Mouse (Mus musculus): ENCODE results near the gene Engase. TPM values are rescaled to one million over a fixed set of nuclear protein-coding genes. Genes with fewer than 3 reads are reported as not detected.

Gene Engase
- polyA plus RNA-seq, 1 experiment from 2014 or later = 5.0 TPM

GRCm38 (mm10) chr11:118512257-118512910 is 35.8 kb downstream of the Engase start:
- Histone ChIP-seq H3K9me3 (no peaks in the 10 kb centered on the region), H3K4me3 (no peak overlapping the region), H3K27ac (replicated peaks) (no peak overlapping the region), H3K4me1 (peaks cover 13% of the 10 kb centered on the region), H3K36me3 (no peaks in the 10 kb centered on the region), H3K9ac (no peak overlapping the region), H3K27me3 (replicated peaks) (peaks cover 78% of the 10 kb centered on the region), H3K4me2 (0 out of 2 replicates have a peak overlapping the region, but pooled peaks have one; percentile 16)
- ATAC-seq (ENCODE audit: extremely low read depth, insufficient number of reproducible peaks, low FRiP score, low TSS enrichment) = no peak
- WGBS = 47% methylated on average over 15 of the region's 15 CpGs

GRCm38 (mm10) chr11:118517924-118518323 is 41.3 kb downstream of the Engase start:
- Histone ChIP-seq H3K4me2 (no peak overlapping the region), H3K4me3 (no peak overlapping the region), H3K27me3 (replicated peaks) (peaks cover 50% of the 10 kb centered on the region), H3K9ac (no peak overlapping the region), H3K36me3 (no peaks in the 10 kb centered on the region), H3K27ac (replicated peaks) (no peak overlapping the region), H3K9me3 (no peaks in the 10 kb centered on the region), H3K4me1 (no peaks in the 10 kb centered on the region)
- WGBS = 72% methylated on average over 7 of the region's 7 CpGs
- no peak for ATAC-seq (ENCODE audit: extremely low read depth, insufficient number of reproducible peaks, low FRiP score, low TSS enrichment)

GRCm38 (mm10) chr11:118518743-118519142 is 42.1 kb downstream of the Engase start:
- ATAC-seq (ENCODE audit: extremely low read depth, insufficient number of reproducible peaks, low FRiP score, low TSS enrichment) = no peak
- no peak overlapping the region for H3K4me2 ChIP-seq
- H3K9ac ChIP-seq = no peak overlapping the region
- no peaks in the 10 kb centered on the region for H3K9me3 ChIP-seq
- H3K36me3 ChIP-seq = no peaks in the 10 kb centered on the region
- no peaks in the 10 kb centered on the region for H3K4me1 ChIP-seq
- no peak overlapping the region for H3K4me3 ChIP-seq
- WGBS = 53% methylated on average over 7 of the region's 7 CpGs
- no peak overlapping the region for H3K27ac ChIP-seq (replicated peaks)
- peaks cover 46% of the 10 kb centered on the region for H3K27me3 ChIP-seq (replicated peaks)

GRCm38 (mm10) chr11:118520251-118520650 is 43.6 kb downstream of the Engase start:
- Histone ChIP-seq H3K9me3 (no peaks in the 10 kb centered on the region), H3K4me1 (no peaks in the 10 kb centered on the region), H3K4me3 (no peak overlapping the region), H3K36me3 (no peaks in the 10 kb centered on the region), H3K4me2 (no peak overlapping the region), H3K27ac (replicated peaks) (no peak overlapping the region), H3K9ac (no peak overlapping the region), H3K27me3 (replicated peaks) (peaks cover 36% of the 10 kb centered on the region)
- no peak for ATAC-seq (ENCODE audit: extremely low read depth, insufficient number of reproducible peaks, low FRiP score, low TSS enrichment)
- 53% methylated on average over 5 of the region's 5 CpGs for WGBS

- Histone ChIP-seq H3K36me3 (no peaks in the 10 kb centered on the region), H3K9ac (no peak overlapping the region), H3K4me2 (no peak overlapping the region), H3K4me1 (no peaks in the 10 kb centered on the region), H3K27me3 (replicated peaks) (peaks cover 39% of the 10 kb centered on the region), H3K9me3 (no peaks in the 10 kb centered on the region), H3K4me3 (no peak overlapping the region), H3K27ac (replicated peaks) (no peak overlapping the region)
- WGBS = 81% methylated on average over 2 of the region's 2 CpGs
- no peak for ATAC-seq (ENCODE audit: extremely low read depth, insufficient number of reproducible peaks, low FRiP score, low TSS enrichment)
Observed at GRCm38 (mm10) chr11:118520932-118521331, 44.3 kb downstream of the Engase start.

- Histone ChIP-seq H3K9me3 (no peaks in the 10 kb centered on the region), H3K4me2 (no peak overlapping the region), H3K27me3 (replicated peaks) (peaks cover 48% of the 10 kb centered on the region), H3K9ac (no peak overlapping the region), H3K36me3 (no peaks in the 10 kb centered on the region), H3K27ac (replicated peaks) (no peak overlapping the region), H3K4me3 (no peak overlapping the region), H3K4me1 (no peaks in the 10 kb centered on the region)
- no peak for ATAC-seq (ENCODE audit: extremely low read depth, insufficient number of reproducible peaks, low FRiP score, low TSS enrichment)
- WGBS = 72% methylated on average over 4 of the region's 4 CpGs
Observed at GRCm38 (mm10) chr11:118523496-118524145, 47.0 kb downstream of the Engase start.

GRCm38 (mm10) chr11:118525059-118525458 is 48.4 kb downstream of the Engase start:
- Histone ChIP-seq H3K9me3 (no peaks in the 10 kb centered on the region), H3K27me3 (replicated peaks) (peaks cover 39% of the 10 kb centered on the region), H3K36me3 (no peaks in the 10 kb centered on the region), H3K4me2 (no peak overlapping the region), H3K4me1 (no peaks in the 10 kb centered on the region), H3K9ac (no peak overlapping the region), H3K4me3 (no peak overlapping the region), H3K27ac (replicated peaks) (no peak overlapping the region)
- ATAC-seq (ENCODE audit: extremely low read depth, insufficient number of reproducible peaks, low FRiP score, low TSS enrichment) = no peak
- 72% methylated on average over 11 of the region's 11 CpGs for WGBS

- H3K27me3 ChIP-seq (replicated peaks) = peaks cover 54% of the 10 kb centered on the region
- 77% methylated on average over 9 of the region's 9 CpGs for WGBS
Observed at GRCm38 (mm10) chr11:118528761-118529160, 52.1 kb downstream of the Engase start.

GRCm38 (mm10) chr11:118530313-118530712 is 53.7 kb downstream of the Engase start:
- no peak overlapping the region for H3K27ac ChIP-seq (replicated peaks)
- 60% methylated on average over 8 of the region's 8 CpGs for WGBS
- H3K27me3 ChIP-seq (replicated peaks) = peaks cover 68% of the 10 kb centered on the region
- H3K4me2 ChIP-seq = no peak overlapping the region
- no peak overlapping the region for H3K9ac ChIP-seq
- no peaks in the 10 kb centered on the region for H3K36me3 ChIP-seq
- H3K4me1 ChIP-seq = no peaks in the 10 kb centered on the region
- no peak for ATAC-seq (ENCODE audit: extremely low read depth, insufficient number of reproducible peaks, low FRiP score, low TSS enrichment)
- H3K4me3 ChIP-seq = no peak overlapping the region
- H3K9me3 ChIP-seq = no peaks in the 10 kb centered on the region

More at GRCm38 (mm10) chr11:118528761-118529160, 52.1 kb downstream of the Engase start:
- no peak overlapping the region for H3K27ac ChIP-seq (replicated peaks)
- H3K4me3 ChIP-seq = no peak overlapping the region
- H3K4me1 ChIP-seq = no peaks in the 10 kb centered on the region
- no peak overlapping the region for H3K9ac ChIP-seq
- H3K9me3 ChIP-seq = no peaks in the 10 kb centered on the region
- no peaks in the 10 kb centered on the region for H3K36me3 ChIP-seq
- no peak for ATAC-seq (ENCODE audit: extremely low read depth, insufficient number of reproducible peaks, low FRiP score, low TSS enrichment)
- H3K4me2 ChIP-seq = no peak overlapping the region

GRCm38 (mm10) chr11:118534382-118535092 is 57.9 kb downstream of the Engase start:
- Histone ChIP-seq H3K27me3 (replicated peaks) (peaks cover 66% of the 10 kb centered on the region), H3K9me3 (no peaks in the 10 kb centered on the region), H3K36me3 (no peaks in the 10 kb centered on the region), H3K4me1 (no peaks in the 10 kb centered on the region), H3K4me3 (no peak overlapping the region), H3K9ac (no peak overlapping the region), H3K4me2 (no peak overlapping the region), H3K27ac (replicated peaks) (no peak overlapping the region)
- WGBS = 34% methylated on average over 18 of the region's 18 CpGs
- no peak for ATAC-seq (ENCODE audit: extremely low read depth, insufficient number of reproducible peaks, low FRiP score, low TSS enrichment)

- Histone ChIP-seq H3K27me3 (replicated peaks) (peaks cover 78% of the 10 kb centered on the region), H3K36me3 (no peaks in the 10 kb centered on the region), H3K4me2 (no peak overlapping the region), H3K27ac (replicated peaks) (no peak overlapping the region), H3K4me1 (no peaks in the 10 kb centered on the region), H3K9ac (no peak overlapping the region), H3K9me3 (no peaks in the 10 kb centered on the region), H3K4me3 (no peak overlapping the region)
- WGBS = 76% methylated on average over 11 of the region's 11 CpGs
- ATAC-seq (ENCODE audit: extremely low read depth, insufficient number of reproducible peaks, low FRiP score, low TSS enrichment) = no peak
Observed at GRCm38 (mm10) chr11:118538008-118538407, 61.4 kb downstream of the Engase start.
